Mouse (Mus musculus) embryo, embryonic 10 days (tissue): ENCODE data around the gene Gm3512.
"Not testable (repeated sequence)": the region's sequence is repeated elsewhere in the genome, so short reads cannot be mapped to it uniquely, and the experiment has no call there.

Experiments used
- DNase-seq: peaks from one replicate; pipeline ENCODE4 v3.0.0-alpha.2; 2015; ENCODE audit warnings: low spot score

Gm3512 gene

GRCm38 (mm10) chr14:7174483-7174971 is at the start of gene Gm3512:
TSS of gene Gm3512 (minus strand) at chr14:7174533.
- DNase-seq: not testable (repeated sequence)

DNA sequence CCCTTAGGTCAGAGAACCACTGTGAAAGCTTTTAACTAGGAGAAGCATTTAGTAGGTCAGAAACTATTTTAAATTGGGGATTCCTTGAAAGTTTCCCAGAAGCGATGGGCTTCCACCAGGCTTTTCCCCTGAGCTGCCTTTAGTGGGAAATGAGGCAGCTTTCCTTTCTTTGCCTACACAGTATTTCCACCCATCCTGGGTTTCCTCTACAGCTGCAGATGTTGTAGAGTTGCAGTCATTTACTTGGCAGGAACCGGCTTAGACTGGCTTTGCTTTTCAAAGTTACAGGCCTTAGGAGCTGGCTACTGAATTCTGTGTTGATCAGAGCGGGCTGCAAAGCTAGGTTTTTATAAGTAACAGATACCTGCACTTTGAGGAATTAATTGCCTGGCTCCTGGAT is 25.7 kb upstream of the Gm3512 start:
- not testable (repeated sequence) for DNase-seq

- DNase-seq: not testable (repeated sequence)
Measured at GRCm38 (mm10) chr14:7194440-7194839, 20.1 kb upstream of the Gm3512 start, which contains the start of gene Gm16434. TSS of gene Gm16434 (minus strand) at chr14:7194540.

DNA sequence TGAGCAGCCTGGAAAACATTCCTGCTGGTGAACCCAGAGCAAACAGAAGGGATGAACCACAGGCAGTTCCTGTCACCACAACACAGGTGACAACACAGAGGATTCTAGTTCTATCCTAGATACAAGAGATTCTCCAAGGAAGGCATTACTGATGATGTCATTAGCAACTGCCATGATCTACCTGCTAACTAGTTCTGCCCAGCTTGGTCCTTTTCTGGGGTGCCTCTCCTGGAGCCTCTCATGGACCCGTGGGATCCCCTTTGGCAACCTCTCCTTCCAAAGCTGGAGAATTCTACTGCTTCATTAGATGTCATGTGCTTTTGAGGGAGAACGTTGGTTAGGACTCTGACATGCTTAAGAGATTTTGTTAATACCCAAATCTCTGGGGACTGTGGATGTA is 49.0 kb downstream of the Gm3512 start, which contains the start of gene Gm6676:
Gm6676 (minus strand) TSS at position 101 of the 400 bp plus-strand sequence.
- not testable (repeated sequence) for DNase-seq

- DNase-seq: peak; percentile 30
Measured at GRCm38 (mm10) chr14:7105124-7105802, 69.1 kb downstream of the Gm3512 start.
